Mouse (Mus musculus) heart, embryonic 12.5 days (tissue): ENCODE data around the gene Atg10. TPM values are rescaled to one million over a fixed set of nuclear protein-coding genes. Genes with fewer than 3 reads are reported as not detected.

Experiments
- ATAC-seq: fragments of 200-750 bp; cut with Nextera tagmentation; 2 replicates; pipeline ENCODE4 v1.8.0; 2017; ENCODE audit warnings: moderate TSS enrichment, moderate library complexity; ENCODE audit not compliant: insufficient number of reproducible peaks, low FRiP score
- H3K27ac ChIP-seq: fragments of 300-500 bp; sonication (generic); 2 replicates; pipeline ENCODE4 v1.5.1; 2016; ENCODE audit warnings: mild to moderate bottlenecking, moderate library complexity; ENCODE audit not compliant: poor library complexity, severe bottlenecking
- H3K27me3 ChIP-seq: fragments of 300-500 bp; sonication (generic); replicated peaks from 2 replicates; pipeline ENCODE4 v1.6.1; 2016; ENCODE audit warnings: mild to moderate bottlenecking, moderate library complexity
- H3K36me3 ChIP-seq: fragments of 300-500 bp; sonication (generic); 2 replicates; pipeline ENCODE4 v1.6.1; 2016; ENCODE audit warnings: mild to moderate bottlenecking, moderate library complexity
- H3K4me1 ChIP-seq: fragments of 300-500 bp; sonication (generic); replicated peaks from 2 replicates; pipeline ENCODE4 v1.6.1; 2016; ENCODE audit warnings: mild to moderate bottlenecking
- H3K4me2 ChIP-seq: fragments of 300-500 bp; sonication (generic); 2 replicates; pipeline ENCODE4 v1.6.1; 2016; ENCODE audit warnings: mild to moderate bottlenecking, moderate library complexity
- H3K4me3 ChIP-seq: fragments of 300-500 bp; sonication (generic); 2 replicates; pipeline ENCODE4 v1.5.1; 2016; ENCODE audit warnings: mild to moderate bottlenecking
- H3K9ac ChIP-seq: fragments of 300-500 bp; sonication (generic); 2 replicates; pipeline ENCODE4 v1.6.1; 2016; ENCODE audit warnings: mild to moderate bottlenecking, moderate library complexity
- H3K9me3 ChIP-seq: fragments of 300-500 bp; sonication (generic); replicated peaks from 2 replicates; pipeline ENCODE4 v1.6.1; 2016; ENCODE audit warnings: mild to moderate bottlenecking, moderate library complexity
- WGBS: fragments of 180-500 bp; shearing (Covaris S2); methylation state at CpG from one replicate; pipeline ENCODE4 v1.1.7; 2016; 5-methylcytosine and 5-hydroxymethylcytosine counted together
- polyA plus RNA-seq: library from polyadenylated mRNA; unstranded; fragments of >200 nt; fragmentation: Nextera tagmentation; extraction: Ambion mirVana; gene quantifications from 2 replicates; pipeline ENCODE4 v1.2.1, GENCODE M21; 2016

The Atg10 gene
- polyA plus RNA-seq, 1 experiment from 2014 or later = 25.5 TPM

GRCm38 (mm10) chr13:91118156-91118555, 105.6 kb downstream of the Atg10 start:
- no peak for ATAC-seq
- 81% methylated on average over 4 of the region's 4 CpGs for WGBS
- Histone ChIP-seq H3K27me3 (no peaks in the 10 kb centered on the region), H3K4me2 (no peak overlapping the region), H3K36me3 (no peaks in the 10 kb centered on the region), H3K9me3 (0 out of 2 replicates have a peak, but pooled peaks cover 4% of the 10 kb centered on the region), H3K4me1 (no peaks in the 10 kb centered on the region), H3K4me3 (no peak overlapping the region), H3K27ac (no peak overlapping the region), H3K9ac (no peak overlapping the region)

- no peaks in the 10 kb centered on the region for H3K27me3 ChIP-seq
- no peak overlapping the region for H3K4me3 ChIP-seq
- H3K9ac ChIP-seq = no peak overlapping the region
- H3K4me2 ChIP-seq = no peak overlapping the region
- 0 out of 2 replicates have a peak, but pooled peaks cover 4% of the 10 kb centered on the region for H3K9me3 ChIP-seq
- no peaks in the 10 kb centered on the region for H3K4me1 ChIP-seq
- H3K27ac ChIP-seq = no peak overlapping the region
- 93% methylated on average over 3 of the region's 3 CpGs for WGBS
- H3K36me3 ChIP-seq = no peaks in the 10 kb centered on the region
- ATAC-seq = no peak
Measured at GRCm38 (mm10) chr13:91114880-91115279, 108.9 kb downstream of the Atg10 start.

GRCm38 (mm10) chr13:91107308-91107946, 116.3 kb downstream of the Atg10 start:
- WGBS = 77% methylated on average over 9 of the region's 9 CpGs
- H3K4me2 ChIP-seq = no peak overlapping the region
- H3K27ac ChIP-seq = no peak overlapping the region
- H3K9ac ChIP-seq = no peak overlapping the region
- no peaks in the 10 kb centered on the region for H3K4me1 ChIP-seq
- no peaks in the 10 kb centered on the region for H3K9me3 ChIP-seq
- H3K36me3 ChIP-seq = no peaks in the 10 kb centered on the region
- no peak for ATAC-seq
- H3K4me3 ChIP-seq = no peak overlapping the region
- H3K27me3 ChIP-seq = no peaks in the 10 kb centered on the region

- Histone ChIP-seq H3K4me2 (no peak overlapping the region), H3K4me1 (no peaks in the 10 kb centered on the region), H3K9ac (no peak overlapping the region), H3K36me3 (no peaks in the 10 kb centered on the region), H3K27me3 (no peaks in the 10 kb centered on the region), H3K9me3 (no peaks in the 10 kb centered on the region), H3K4me3 (no peak overlapping the region), H3K27ac (no peak overlapping the region)
- 83% methylated on average over 3 of the region's 3 CpGs for WGBS
- ATAC-seq = no peak
Measured at GRCm38 (mm10) chr13:91102238-91102637, 121.5 kb downstream of the Atg10 start.

- WGBS = 69% methylated on average over 5 of the region's 5 CpGs
- no peaks in the 10 kb centered on the region for H3K4me1 ChIP-seq
- no peak overlapping the region for H3K4me2 ChIP-seq
- ATAC-seq = no peak
- no peaks in the 10 kb centered on the region for H3K9me3 ChIP-seq
- no peaks in the 10 kb centered on the region for H3K36me3 ChIP-seq
- H3K9ac ChIP-seq = no peak overlapping the region
- H3K27ac ChIP-seq = no peak overlapping the region
- no peaks in the 10 kb centered on the region for H3K27me3 ChIP-seq
- H3K4me3 ChIP-seq = no peak overlapping the region
Measured at GRCm38 (mm10) chr13:91100417-91100816, 123.4 kb downstream of the Atg10 start.

- Histone ChIP-seq H3K9me3 (no peaks in the 10 kb centered on the region), H3K9ac (no peak overlapping the region), H3K27ac (no peak overlapping the region), H3K27me3 (no peaks in the 10 kb centered on the region), H3K4me2 (no peak overlapping the region), H3K4me3 (no peak overlapping the region), H3K36me3 (no peaks in the 10 kb centered on the region), H3K4me1 (0 out of 2 replicates have a peak, but pooled peaks cover 3% of the 10 kb centered on the region)
- ATAC-seq = no peak
- WGBS = 89% methylated on average over 4 of the region's 4 CpGs
Measured at GRCm38 (mm10) chr13:91094851-91095250, 128.9 kb downstream of the Atg10 start.

GRCm38 (mm10) chr13:91094196-91094595, 129.6 kb downstream of the Atg10 start:
- H3K9ac ChIP-seq = no peak overlapping the region
- H3K4me3 ChIP-seq = no peak overlapping the region
- no peak overlapping the region for H3K4me2 ChIP-seq
- 43% methylated on average over 7 of the region's 7 CpGs for WGBS
- no peaks in the 10 kb centered on the region for H3K36me3 ChIP-seq
- 0 out of 2 replicates have a peak, but pooled peaks cover 3% of the 10 kb centered on the region for H3K4me1 ChIP-seq
- no peak overlapping the region for H3K27ac ChIP-seq
- no peak for ATAC-seq
- no peaks in the 10 kb centered on the region for H3K27me3 ChIP-seq
- no peaks in the 10 kb centered on the region for H3K9me3 ChIP-seq

- Histone ChIP-seq H3K4me2 (no peak overlapping the region), H3K9ac (no peak overlapping the region), H3K4me1 (0 out of 2 replicates have a peak, but pooled peaks cover 3% of the 10 kb centered on the region), H3K27me3 (no peaks in the 10 kb centered on the region), H3K36me3 (no peaks in the 10 kb centered on the region), H3K9me3 (no peaks in the 10 kb centered on the region), H3K27ac (no peak overlapping the region), H3K4me3 (no peak overlapping the region)
- 12% methylated on average over 1 of the region's 1 CpGs for WGBS
- ATAC-seq = no peak
Measured at GRCm38 (mm10) chr13:91093610-91094009, 130.2 kb downstream of the Atg10 start.

- Histone ChIP-seq H3K9ac (no peak overlapping the region), H3K9me3 (no peaks in the 10 kb centered on the region), H3K4me1 (0 out of 2 replicates have a peak, but pooled peaks cover 3% of the 10 kb centered on the region), H3K36me3 (no peaks in the 10 kb centered on the region), H3K27ac (no peak overlapping the region), H3K4me3 (no peak overlapping the region), H3K27me3 (no peaks in the 10 kb centered on the region), H3K4me2 (no peak overlapping the region)
- ATAC-seq = no peak
- 24% methylated on average over 6 of the region's 6 CpGs for WGBS
Measured at GRCm38 (mm10) chr13:91093162-91093561, 130.6 kb downstream of the Atg10 start.

GRCm38 (mm10) chr13:91091731-91092190, 132.0 kb downstream of the Atg10 start:
- no peaks in the 10 kb centered on the region for H3K27me3 ChIP-seq
- H3K4me2 ChIP-seq = no peak overlapping the region
- ATAC-seq = no peak
- 67% methylated on average over 2 of the region's 2 CpGs for WGBS
- H3K4me3 ChIP-seq = no peak overlapping the region
- no peaks in the 10 kb centered on the region for H3K9me3 ChIP-seq
- no peak overlapping the region for H3K9ac ChIP-seq
- H3K4me1 ChIP-seq = 0 out of 2 replicates have a peak, but pooled peaks cover 3% of the 10 kb centered on the region
- no peaks in the 10 kb centered on the region for H3K36me3 ChIP-seq
- H3K27ac ChIP-seq = no peak overlapping the region

- Histone ChIP-seq H3K27me3 (no peaks in the 10 kb centered on the region), H3K9me3 (no peaks in the 10 kb centered on the region), H3K4me3 (no peak overlapping the region), H3K36me3 (no peaks in the 10 kb centered on the region), H3K4me1 (0 out of 2 replicates have a peak, but pooled peaks cover 3% of the 10 kb centered on the region), H3K9ac (no peak overlapping the region), H3K4me2 (no peak overlapping the region), H3K27ac (no peak overlapping the region)
- no peak for ATAC-seq
- WGBS = 70% methylated on average over 4 of the region's 4 CpGs
Measured at GRCm38 (mm10) chr13:91090861-91091730, 132.7 kb downstream of the Atg10 start.
